10 mouse cellular contexts compared by ENCODE assay signal in genomic region chr13:54242380-54242779, GRCm38 (mm10). TPM values are rescaled to one million over a fixed set of nuclear protein-coding genes. Genes with fewer than 3 reads are reported as not detected.
DNase-seq lines count a peak whose midpoint lies in the region; TF ChIP-seq lines count a peak whose summit lies in the region.
"Had no signal": no experiment of that assay in that cellular context is flagged by ENCODE, and none has a peak within 500 bp of the region (broad histone marks: within the 10 kb centered on the region; RNA-seq: fewer than 3 reads in every experiment).

No protein-coding gene starts in this region.

- intact Hi-C loops in left cerebral cortex, adult 2 months (cut with DNase I), result loop anchor here (1.0 kb wide), 1 partner anchor 128 kb away; no protein-coding TSS in a partner anchor

- H3K36me3 ChIP-seq in small intestine, adult 2 months (ENCODE audit: control insufficient read depth, insufficient read depth, low read length), result no peaks in the 10 kb centered on the region
- H3K36me3 ChIP-seq in hindbrain, embryonic 10.5 days, result no peaks in the 10 kb centered on the region
- H3K36me3 ChIP-seq: limb, embryonic 13.5 days had no signal

- no peak overlapping the region for H3K27ac ChIP-seq in left cerebral cortex, adult 2 months
- no peak overlapping the region for H3K27ac ChIP-seq in small intestine, adult 2 months (ENCODE audit: insufficient read depth, low read depth, low read length)
- H3K27ac ChIP-seq in hindbrain, embryonic 10.5 days, result no peak overlapping the region
- H3K27ac ChIP-seq: limb, embryonic 13.5 days had no signal

- peak; percentile 15 to 47 for DNase-seq in adrenal gland, adult 18-20 months (ENCODE audit: low spot score in 2 of 2)
- DNase-seq in adrenal gland, adult 8-10 months, result no peak
- no peak for DNase-seq in left cerebral cortex, adult 2 months (ENCODE audit: extremely low spot score in 1 of 2, low spot score in 2 of 2)
- no peak for DNase-seq in left cerebral cortex, adult 11 months (ENCODE audit: low spot score)
- DNase-seq in brain, adult 2 months (ENCODE audit: low read depth, low spot score), result peak; percentile 62
- DNase-seq in hindbrain, embryonic 10.5 days (ENCODE audit: low spot score), result no peak
- DNase-seq in embryo, embryonic 9.5 days (ENCODE audit: extremely low spot score), result no peak

- TF ChIP-seq POLR2A in small intestine, adult 2 months (IDR thresholded peaks at IDR 0.05; ENCODE audit: low read depth, low read length), result no peak

- no peaks in the 10 kb centered on the region for H3K4me1 ChIP-seq in small intestine, adult 2 months (ENCODE audit: control insufficient read depth, insufficient read depth, insufficient read length, low read length)
- H3K4me1 ChIP-seq in hindbrain, embryonic 10.5 days (replicated peaks), result no peaks in the 10 kb centered on the region

- no peaks in the 10 kb centered on the region for H3K9me3 ChIP-seq in hindbrain, embryonic 10.5 days
- H3K9me3 ChIP-seq: limb, embryonic 13.5 days had no signal

- WGBS in small intestine, adult 2 months, result 40% methylated on average over 5 of the region's 5 CpGs
- 69% methylated on average over 5 of the region's 5 CpGs for WGBS in hindbrain, embryonic 10.5 days

- peak; percentile 66 for TF ChIP-seq CTCF in left cerebral cortex, adult 2 months (IDR thresholded peaks at IDR 0.05)
- peak; percentile 38; the same call in 1 of the 2 replicates for TF ChIP-seq CTCF in small intestine, adult 2 months (IDR thresholded peaks at IDR 0.05; ENCODE audit: extremely low read depth, insufficient read length, insufficient replicate concordance, low read depth, low read length)

- H3K4me3 ChIP-seq in left cerebral cortex, adult 2 months, result no peak overlapping the region
- H3K4me3 ChIP-seq in small intestine, adult 2 months (ENCODE audit: low read depth, low read length), result no peak overlapping the region
- no peak overlapping the region for H3K4me3 ChIP-seq in hindbrain, embryonic 10.5 days
- H3K4me3 ChIP-seq: limb, embryonic 13.5 days had no signal

- no peaks in the 10 kb centered on the region for H3K27me3 ChIP-seq in small intestine, adult 2 months (ENCODE audit: control insufficient read depth, insufficient read depth, low read length)
- H3K27me3 ChIP-seq in hindbrain, embryonic 10.5 days (ENCODE audit: insufficient read depth, poor library complexity, severe bottlenecking), result peaks cover 19% of the 10 kb centered on the region

RNA-seq across cellular contexts. Expression of gene Hrh2, which starts 50.5 kb away (rescaled TPM):
- under 1 TPM; 0.13 to 0.42 TPM for total RNA-seq in adrenal gland, adult 18-20 months (2021)
- under 1 TPM; 0.10 to 0.48 (median 0.34) TPM for total RNA-seq in adrenal gland, adult 8-10 months (2022)
- total RNA-seq in left cerebral cortex, adult 2 months (2021), result 10 to 100 TPM; 14.6 to 17.5 TPM
- 0.62 and 0.70 TPM in 2 replicates for polyA plus RNA-seq in small intestine, adult 2 months (2012; rRNA removed)
- 0.07 and 0.09 TPM in 2 replicates for polyA plus RNA-seq in hindbrain, embryonic 10.5 days (2016; fragmentation: Nextera tagmentation; extraction: Ambion mirVana)
- polyA plus RNA-seq: C2C12 had no signal

Comparison
In these comparisons a context has a peak if more than half of its experiments do, and no peak if none do; other contexts are left out.
1. DNase-seq: peak in adrenal gland, adult 18-20 months (2 of 2) and brain, adult 2 months (single experiment); none in adrenal gland, adult 8-10 months (single experiment), left cerebral cortex, adult 2 months (0 of 2), left cerebral cortex, adult 11 months (single experiment), hindbrain, embryonic 10.5 days (single experiment) and embryo, embryonic 9.5 days (single experiment).
2. RNA of gene Hrh2, which starts 50.5 kb away (total RNA-seq): 14.6 to 17.5 TPM in left cerebral cortex, adult 2 months; 0.13 to 0.42 TPM in adrenal gland, adult 18-20 months and 0.10 to 0.48 TPM in adrenal gland, adult 8-10 months; every median in the first group is over 10 times any median in the second.